Mouse (Mus musculus) urinary bladder, adult 2 months (tissue): ENCODE results near the gene Fbxo40. TPM values are rescaled to one million over a fixed set of nuclear protein-coding genes. Genes with fewer than 3 reads are reported as not detected.

ENCODE experiments used
- DNase-seq: peaks from one replicate; pipeline ENCODE4 v3.0.0; 2022; ENCODE audit warnings: low spot score
- polyA plus RNA-seq: library from polyadenylated mRNA; depleted of rRNA; stranded (reverse); fragments of >200 nt; gene quantifications from 2 replicates; pipeline ENCODE4 v1.2.3, GENCODE M21; 2012; rRNA removed

Gene Fbxo40
- polyA plus RNA-seq, 1 experiment, result 0.01 TPM

DNA sequence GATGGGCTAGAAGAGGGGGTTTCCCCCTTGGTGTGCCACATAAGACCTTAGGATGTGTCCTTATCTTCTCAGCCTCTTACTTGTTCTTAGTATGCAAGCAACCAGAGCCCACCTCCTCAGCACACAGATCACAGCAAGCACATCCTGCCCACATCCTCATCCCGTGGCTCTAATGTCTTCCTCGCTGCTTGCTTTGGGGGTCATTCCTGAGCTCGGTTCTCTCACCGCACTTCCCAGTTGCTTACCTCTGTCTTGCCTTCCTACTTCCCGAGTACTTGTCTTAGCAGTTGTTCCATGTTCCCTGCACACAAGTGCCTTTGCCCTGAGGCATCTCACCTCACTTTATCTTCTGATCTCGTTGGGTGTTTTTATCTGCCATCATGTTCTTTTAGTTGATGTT, 68.3 kb downstream of the Fbxo40 start:
- no peak for DNase-seq

DNA sequence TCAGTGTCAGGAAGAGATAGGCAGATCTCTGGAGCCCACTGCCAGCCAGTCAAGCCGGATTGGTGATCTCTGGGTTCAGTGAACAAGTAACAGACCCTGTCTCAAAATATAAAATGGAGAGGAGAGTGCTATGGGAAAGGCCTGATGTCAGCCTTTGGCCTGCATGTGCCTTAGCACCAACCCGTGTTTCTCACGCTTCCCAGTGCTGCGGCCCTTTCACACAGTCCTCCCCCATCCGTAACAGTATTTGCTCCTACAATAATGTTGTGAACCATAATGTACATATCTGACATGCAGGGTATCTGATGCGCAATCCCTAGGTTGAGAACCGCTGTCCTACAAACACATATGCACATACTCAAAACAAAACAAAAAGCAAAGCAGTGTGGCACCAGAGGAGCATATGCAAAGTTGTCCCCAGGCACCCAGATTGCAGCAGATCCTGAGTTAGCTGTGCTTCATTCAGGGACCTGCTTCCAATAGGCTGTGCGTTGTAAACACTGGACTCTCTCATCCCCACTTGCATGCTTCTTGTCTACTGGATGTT, 69.1 kb downstream of the Fbxo40 start:
- DNase-seq, result no peak

DNA sequence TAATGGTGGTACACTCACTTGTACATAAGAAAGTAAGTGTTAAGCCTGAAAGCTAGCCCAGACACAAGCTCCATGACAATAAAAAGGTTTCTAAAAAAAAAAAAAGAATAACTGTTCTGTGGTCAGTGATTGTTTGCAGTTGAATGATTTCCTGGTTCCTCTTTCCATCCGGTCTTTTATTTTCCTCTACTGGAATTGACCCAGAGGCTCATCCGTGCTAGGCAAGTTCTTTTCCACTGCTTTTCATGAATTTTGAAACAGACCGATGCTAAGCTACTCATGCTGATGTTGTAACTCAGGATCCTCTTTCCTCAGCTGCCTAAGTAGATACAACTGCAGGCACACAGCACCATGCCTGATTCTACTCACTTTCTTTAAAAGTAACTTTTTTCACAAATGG, 69.9 kb downstream of the Fbxo40 start:
- no peak for DNase-seq

DNA sequence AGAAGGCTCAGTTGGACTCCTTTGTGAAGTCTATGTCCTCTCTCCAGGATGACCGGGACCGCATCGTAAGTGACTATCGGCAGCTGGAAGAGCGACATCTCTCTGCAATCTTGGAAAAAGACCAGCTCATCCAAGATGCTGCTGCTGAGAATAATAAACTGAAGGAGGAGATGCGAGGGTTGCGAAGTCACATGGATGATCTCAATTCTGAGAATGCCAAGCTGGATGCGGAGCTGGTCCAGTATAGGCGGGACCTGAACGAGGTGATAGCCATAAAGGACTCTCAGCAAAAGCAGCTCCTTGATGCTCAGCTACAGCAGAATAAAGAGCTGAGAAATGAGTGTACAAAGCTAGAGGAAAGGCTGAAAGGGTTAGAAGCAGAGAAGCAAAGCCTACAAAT, 71.8 kb downstream of the Fbxo40 start:
- no peak for DNase-seq

DNA sequence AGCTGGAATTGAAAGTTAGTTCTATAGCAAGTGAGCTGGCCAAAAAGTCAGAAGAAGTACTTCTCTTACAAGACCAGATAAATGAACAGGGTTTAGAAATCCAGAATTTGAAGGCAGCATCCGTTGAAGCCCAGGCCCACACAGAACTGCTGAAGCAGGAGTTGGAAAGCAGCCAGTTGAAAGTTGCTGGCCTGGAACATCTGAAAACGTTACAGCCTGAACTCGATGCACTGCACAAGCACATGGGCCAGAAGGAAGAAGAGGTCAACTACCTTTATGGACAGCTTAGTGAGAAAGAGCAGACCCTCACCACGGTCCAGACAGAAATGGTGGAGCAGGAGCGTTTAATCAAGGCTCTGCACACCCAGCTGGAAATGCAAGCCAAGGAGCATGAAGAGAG, 76.1 kb downstream of the Fbxo40 start:
- DNase-seq, result no peak

Other genes with a start within 250 kb of the Fbxo40 start
- 1.6 and 6.5 TPM in 2 replicates for gene Slc15a2, start 205.5 kb downstream of the Fbxo40 start, polyA plus RNA-seq
- gene Iqcb1, start 162.1 kb downstream of the Fbxo40 start, polyA plus RNA-seq, result 17.0 and 17.2 TPM in 2 replicates
- gene Eaf2, start 115.5 kb downstream of the Fbxo40 start, polyA plus RNA-seq, result 6.3 and 7.0 TPM in 2 replicates
- gene Golgb1, start 115.3 kb downstream of the Fbxo40 start, polyA plus RNA-seq, result 55.2 and 61.2 TPM in 2 replicates
- 13.8 and 14.3 TPM in 2 replicates for gene Hcls1, start 55.5 kb downstream of the Fbxo40 start, polyA plus RNA-seq
- gene Polq, start 21.3 kb upstream of the Fbxo40 start, polyA plus RNA-seq, result 0.51 and 0.66 TPM in 2 replicates